Mouse (Mus musculus) layer of hippocampus, adult 2 months (tissue): ENCODE results near the gene Olfr1392. TPM values are rescaled to one million over a fixed set of nuclear protein-coding genes. Genes with fewer than 3 reads are reported as not detected.
"Not testable (repeated sequence)": the region's sequence is repeated elsewhere in the genome, so short reads cannot be mapped to it uniquely, and the experiment has no call there.

Experiments
- DNase-seq, 2 experiments: peaks; one replicate each; pipeline ENCODE4 v3.0.0; 2022; ENCODE audit warnings: low spot score in 2 of 2
- H3K27ac ChIP-seq: fragments of 200-600 bp; 2 replicates; pipeline ENCODE4 v1.8.1; 2022
- H3K4me3 ChIP-seq: fragments of 200-600 bp; 2 replicates; pipeline ENCODE4 v1.8.1; 2022; ENCODE audit warnings: mild to moderate bottlenecking
- CTCF ChIP-seq: fragments of 200-600 bp; conservative IDR thresholded peaks from 2 replicates; pipeline ENCODE4 v1.8.1; 2022; ENCODE audit warnings: antibody characterized with exemption, mild to moderate bottlenecking, moderate library complexity
- long read RNA-seq, 2 experiments: library from polyadenylated mRNA; stranded (forward); transcript quantifications; one replicate each; pipeline ENCODE4 v2.0.0; 2021; ENCODE audit warnings: borderline mapping rate in 2 of 2
- total RNA-seq, 2 experiments: library from RNA; stranded (reverse); gene quantifications; 2 replicates each; pipeline ENCODE4 v1.2.3; 2021

The Olfr1392 gene
- not detected for total RNA-seq
- long read RNA-seq, experiment 1 = 0 reads
- long read RNA-seq, experiment 2 = 0 reads

- H3K27ac ChIP-seq, H3K4me3 ChIP-seq, DNase-seq: not testable (repeated sequence)
Observed at GRCm38 (mm10) chr11:49284982-49285381, at the start of gene Olfr1392. Olfr1392 (plus strand) TSS chr11:49285282.

DNA sequence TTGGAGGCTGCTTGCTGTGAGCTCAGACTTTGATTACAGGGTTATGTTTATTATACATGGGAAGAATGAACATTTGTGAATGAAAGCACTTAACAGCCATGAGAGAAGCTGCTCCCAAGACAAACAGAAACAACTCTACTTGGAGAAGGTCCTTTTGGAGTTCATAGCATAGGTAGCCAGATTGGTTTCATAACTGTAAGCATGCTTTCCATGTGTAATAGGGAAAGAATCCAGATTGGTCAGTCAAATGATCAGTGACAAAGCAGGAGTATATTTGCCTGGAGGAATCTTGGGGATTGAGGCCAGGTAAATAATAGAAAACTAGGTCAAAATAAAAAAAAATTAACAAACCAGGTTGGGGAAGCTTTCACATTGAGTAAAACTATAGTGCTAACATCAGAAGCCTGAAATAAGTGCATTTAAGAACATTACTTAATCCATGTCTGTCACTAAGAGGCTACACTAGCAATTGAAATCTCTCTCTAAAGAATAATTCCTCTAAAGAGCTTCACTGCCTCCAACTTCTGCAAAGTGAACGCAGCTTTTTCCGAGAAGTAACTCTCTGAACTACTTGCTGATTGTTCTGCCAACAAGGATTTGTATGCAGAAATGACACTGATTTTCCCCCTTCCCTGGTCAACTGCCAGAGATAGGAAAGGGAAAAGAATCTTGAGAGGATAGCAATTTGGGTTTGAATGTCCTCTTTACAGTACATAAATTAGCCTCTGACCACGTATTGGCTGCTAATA, 49.4 kb upstream of the Olfr1392 start:
- DNase-seq = no peak
- no peak overlapping the region for H3K27ac ChIP-seq
- H3K4me3 ChIP-seq = no peak overlapping the region
- no peak for TF ChIP-seq CTCF

DNA sequence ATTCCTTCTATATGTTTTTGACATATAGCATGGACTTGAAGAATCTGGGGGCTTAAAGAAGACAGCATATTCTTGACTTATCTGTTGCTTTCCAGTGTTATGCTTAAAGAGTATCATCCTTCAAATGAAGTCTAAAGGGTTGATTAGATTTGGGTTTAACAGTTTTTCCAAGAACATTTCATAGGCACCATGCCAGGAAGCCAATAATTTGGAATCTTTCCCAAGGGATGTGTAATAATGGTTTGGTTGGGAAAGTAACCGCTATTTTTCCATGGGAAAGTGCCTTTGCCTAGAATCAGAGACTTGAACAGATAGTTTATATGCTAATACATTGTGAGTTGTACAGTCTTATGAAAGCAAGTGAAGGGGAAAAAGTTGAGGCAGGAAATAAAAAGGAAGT, 48.2 kb upstream of the Olfr1392 start:
- Histone ChIP-seq H3K4me3 (no peak overlapping the region), H3K27ac (no peak overlapping the region)
- no peak for TF ChIP-seq CTCF
- no peak for DNase-seq

- TF ChIP-seq CTCF = no peak
Observed at GRCm38 (mm10) chr11:49237532-49237931, 47.5 kb upstream of the Olfr1392 start.

DNA sequence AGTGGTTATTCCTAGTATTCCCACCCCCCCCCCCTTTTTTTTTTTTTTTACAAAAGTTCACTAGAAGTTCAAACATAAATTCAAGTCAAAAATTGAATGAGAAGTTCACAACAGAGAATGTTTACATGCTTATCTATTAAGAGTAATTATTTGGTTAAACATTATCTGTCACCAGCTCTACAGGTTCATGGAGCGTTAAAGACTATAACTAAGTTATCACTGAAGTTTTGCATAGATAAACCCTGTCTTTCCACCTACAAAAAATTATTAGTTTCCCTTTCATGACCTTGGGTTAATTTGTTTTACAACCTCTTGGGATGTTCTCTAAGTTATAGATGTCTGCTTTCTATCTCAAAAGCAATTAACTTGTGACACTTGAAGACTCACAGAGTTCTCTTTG, 44.8 kb upstream of the Olfr1392 start:
- no peak for DNase-seq
- no peak for TF ChIP-seq CTCF
- no peak overlapping the region for H3K4me3 ChIP-seq
- H3K27ac ChIP-seq = no peak overlapping the region

More at GRCm38 (mm10) chr11:49237532-49237931, 47.5 kb upstream of the Olfr1392 start:
- DNase-seq = no peak
- no peak overlapping the region for H3K27ac ChIP-seq
- H3K4me3 ChIP-seq = no peak overlapping the region

- Histone ChIP-seq H3K4me3 (no peak overlapping the region), H3K27ac (no peak overlapping the region)
- no peak for DNase-seq
- TF ChIP-seq CTCF = no peak
Observed at GRCm38 (mm10) chr11:49240874-49241273, 44.2 kb upstream of the Olfr1392 start.

DNA sequence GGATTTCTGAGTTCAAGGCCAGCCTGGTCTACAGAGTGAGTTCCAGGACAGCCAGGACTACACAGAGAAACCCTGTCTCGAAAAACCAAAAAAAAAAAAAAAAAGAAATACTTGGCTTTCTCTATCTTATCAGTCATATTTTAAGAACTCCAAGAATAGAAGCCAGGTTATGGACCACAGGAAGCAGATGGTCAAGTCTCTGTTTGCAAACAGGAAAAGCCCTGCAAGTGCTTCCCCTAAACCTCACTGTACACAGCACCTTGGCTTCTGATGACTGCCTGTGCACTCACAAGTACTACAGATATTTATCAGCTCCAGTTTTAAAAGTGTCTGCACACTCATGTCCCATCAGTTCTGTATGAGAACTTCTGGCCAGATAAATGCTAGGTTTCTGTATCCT, 43.6 kb upstream of the Olfr1392 start:
- Histone ChIP-seq H3K27ac (no peak overlapping the region), H3K4me3 (no peak overlapping the region)
- DNase-seq = no peak
- no peak for TF ChIP-seq CTCF

- H3K4me3 ChIP-seq = peak overlapping the region; percentile 89
- DNase-seq = no peak
- no peak for TF ChIP-seq CTCF
- peak overlapping the region; percentile 98 for H3K27ac ChIP-seq
Observed at GRCm38 (mm10) chr11:49242944-49243626, 42.0 kb upstream of the Olfr1392 start.

- Histone ChIP-seq H3K4me3 (peak within 1 kb of the TSS; percentile 89), H3K27ac (peak within 1 kb of the TSS; percentile 98)
- peak; percentile 63 for TF ChIP-seq CTCF
- DNase-seq = peak; percentile 87 to 92
Observed at GRCm38 (mm10) chr11:49243727-49244594, 41.1 kb upstream of the Olfr1392 start, which contains the start of gene Mgat1. Mgat1 (plus strand) TSS chr11:49244191.

DNA sequence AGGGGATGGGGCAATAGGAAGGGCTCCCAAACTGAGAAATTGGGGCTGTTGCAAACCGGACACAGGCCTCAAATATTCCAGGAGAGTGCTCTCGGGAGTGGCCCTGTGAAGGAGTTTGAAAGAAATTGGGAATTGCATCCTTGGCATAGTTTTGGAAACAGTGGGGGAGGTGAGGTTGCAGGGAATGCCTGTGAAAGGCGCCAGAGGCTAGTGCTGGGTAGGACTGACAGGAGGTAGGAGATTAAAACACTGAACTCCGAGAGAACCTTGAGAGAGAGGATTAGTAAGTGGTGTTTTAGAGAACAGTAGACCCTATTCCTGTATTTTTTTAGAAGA, 40.5 kb upstream of the Olfr1392 start:
- Histone ChIP-seq H3K4me3 (peak overlapping the region; percentile 89), H3K27ac (peak overlapping the region; percentile 81)
- no peak for TF ChIP-seq CTCF
- DNase-seq = no peak

DNA sequence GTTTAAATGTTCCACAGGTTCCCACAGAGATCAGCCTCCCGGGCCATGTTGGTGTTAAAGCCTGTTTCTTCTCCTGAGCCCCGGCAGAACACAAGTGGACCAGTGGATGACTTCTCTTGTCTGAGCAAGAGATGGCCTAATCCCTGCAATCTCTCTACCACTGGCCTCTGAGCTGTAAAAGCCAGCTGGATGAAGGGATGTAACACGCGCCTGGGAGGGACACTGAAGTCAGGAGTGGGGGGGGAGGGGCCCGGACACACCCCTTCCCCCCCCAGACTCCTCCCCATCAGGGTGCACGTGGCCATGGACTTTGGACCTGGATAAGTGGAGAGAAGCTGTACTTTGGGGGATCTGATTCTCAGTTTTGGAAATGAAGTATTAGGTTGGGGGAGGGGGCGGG, 39.9 kb upstream of the Olfr1392 start:
- DNase-seq = no peak
- Histone ChIP-seq H3K4me3 (peak overlapping the region; percentile 89; the same call in 1 of the 2 replicates), H3K27ac (peak overlapping the region; percentile 81; the same call in 1 of the 2 replicates)
- no peak for TF ChIP-seq CTCF

- peak overlapping the region; percentile 28; the same call in 1 of the 2 replicates for H3K27ac ChIP-seq
- TF ChIP-seq CTCF = no peak
- no peak overlapping the region for H3K4me3 ChIP-seq
- DNase-seq = no peak
Observed at GRCm38 (mm10) chr11:49245634-49246415, 39.3 kb upstream of the Olfr1392 start.
